20 mouse cellular contexts compared by ENCODE assay signal in genomic region chr6:30713455-30713854, GRCm38 (mm10). TPM values are rescaled to one million over a fixed set of nuclear protein-coding genes. Genes with fewer than 3 reads are reported as not detected.
A peak's percentile ranks its signal among the peaks of the same experiment; 100 is the strongest.
DNase-seq lines count a peak whose midpoint lies in the region; ATAC-seq lines count a peak whose summit lies in the region.
"Had no signal": no experiment of that assay in that cellular context is flagged by ENCODE, and none has a peak within 500 bp of the region (broad histone marks: within the 10 kb centered on the region; RNA-seq: fewer than 3 reads in every experiment).

No protein-coding gene starts in this region.

- H3K27me3 ChIP-seq in kidney, embryonic 14.5 days (ENCODE audit: control insufficient read depth, insufficient read depth, low read length), result no peaks in the 10 kb centered on the region
- H3K27me3 ChIP-seq in lung, embryonic 16.5 days (ENCODE audit: control insufficient read depth, insufficient read depth, low read depth, low read length), result no peaks in the 10 kb centered on the region
- no peaks in the 10 kb centered on the region for H3K27me3 ChIP-seq in embryonic facial prominence, embryonic 13.5 days
- no peaks in the 10 kb centered on the region for H3K27me3 ChIP-seq in limb, embryonic 13.5 days
- H3K27me3 ChIP-seq: forebrain, embryonic 15.5 days; neural tube, embryonic 15.5 days had no signal

- H3K27ac ChIP-seq in kidney, embryonic 14.5 days (ENCODE audit: low read depth, low read length), result peak overlapping the region; percentile 83
- 0 out of 2 replicates have a peak overlapping the region, but pooled peaks have one; percentile 32 for H3K27ac ChIP-seq in lung, embryonic 16.5 days (ENCODE audit: low read length)
- no peak overlapping the region for H3K27ac ChIP-seq in embryonic facial prominence, embryonic 13.5 days
- peak overlapping the region; percentile 29; the same call in 1 of the 2 replicates for H3K27ac ChIP-seq in limb, embryonic 13.5 days
- H3K27ac ChIP-seq: forebrain, embryonic 15.5 days; hindbrain, postnatal 0 days; neural tube, embryonic 15.5 days had no signal

- no peak overlapping the region for H3K4me2 ChIP-seq in kidney, embryonic 14.5 days (replicated peaks; ENCODE audit: low read depth, low read length)
- no peak overlapping the region for H3K4me2 ChIP-seq in lung, embryonic 16.5 days (ENCODE audit: low read depth, low read length)
- peak overlapping the region; percentile 26 for H3K4me2 ChIP-seq in embryonic facial prominence, embryonic 13.5 days
- H3K4me2 ChIP-seq in limb, embryonic 13.5 days (replicated peaks), result peak overlapping the region; percentile 21
- H3K4me2 ChIP-seq: forebrain, embryonic 15.5 days; midbrain, embryonic 11.5 days; neural tube, embryonic 15.5 days had no signal

- no peak for DNase-seq in kidney, adult 11 months
- no peak for DNase-seq in lung, postnatal 4 days
- no peak for DNase-seq in adrenal gland, adult 18-20 months (ENCODE audit: low spot score in 2 of 2)
- DNase-seq: cerebellum, adult 11 months; cerebellum, postnatal 14 days; embryo, embryonic 11 days; kidney, adult 18-20 months; layer of hippocampus, postnatal 36 days; right cerebral cortex, postnatal 25 days; thymus, postnatal 4 days had no signal

- H3K4me3 ChIP-seq in kidney, embryonic 14.5 days (ENCODE audit: low read length), result no peak overlapping the region
- H3K4me3 ChIP-seq in lung, embryonic 16.5 days (ENCODE audit: low read length), result no peak overlapping the region
- no peak overlapping the region for H3K4me3 ChIP-seq in embryonic facial prominence, embryonic 13.5 days
- no peak overlapping the region for H3K4me3 ChIP-seq in limb, embryonic 13.5 days
- H3K4me3 ChIP-seq: erythroblast, embryonic 14.5 days; forebrain, embryonic 15.5 days; myocyte; neural tube, embryonic 15.5 days had no signal

- ATAC-seq in kidney, embryonic 14.5 days (ENCODE audit: low FRiP score, low TSS enrichment), result no peak
- ATAC-seq in lung, embryonic 16.5 days (ENCODE audit: low read depth), result no peak
- no peak for ATAC-seq in embryonic facial prominence, embryonic 13.5 days (ENCODE audit: insufficient number of reproducible peaks, insufficient read depth, low FRiP score, low TSS enrichment, low read depth)
- no peak for ATAC-seq in limb, embryonic 13.5 days (ENCODE audit: low FRiP score, low read depth)
- ATAC-seq: forebrain, embryonic 15.5 days; hindbrain, postnatal 0 days had no signal

- no peak overlapping the region for H3K9ac ChIP-seq in kidney, embryonic 14.5 days (ENCODE audit: low read depth, low read length)
- no peak overlapping the region for H3K9ac ChIP-seq in lung, embryonic 16.5 days (ENCODE audit: low read length)
- H3K9ac ChIP-seq in embryonic facial prominence, embryonic 13.5 days, result no peak overlapping the region
- no peak overlapping the region for H3K9ac ChIP-seq in limb, embryonic 13.5 days
- H3K9ac ChIP-seq: forebrain, embryonic 15.5 days; neural tube, embryonic 15.5 days had no signal

- no peaks in the 10 kb centered on the region for H3K9me3 ChIP-seq in kidney, embryonic 14.5 days (ENCODE audit: control insufficient read depth, low read length)
- no peaks in the 10 kb centered on the region for H3K9me3 ChIP-seq in lung, embryonic 16.5 days (ENCODE audit: control insufficient read depth, low read length)
- no peaks in the 10 kb centered on the region for H3K9me3 ChIP-seq in embryonic facial prominence, embryonic 13.5 days
- H3K9me3 ChIP-seq in limb, embryonic 13.5 days, result no peaks in the 10 kb centered on the region
- H3K9me3 ChIP-seq: forebrain, embryonic 15.5 days; neural tube, embryonic 15.5 days had no signal

- H3K36me3 ChIP-seq in kidney, embryonic 14.5 days (ENCODE audit: control insufficient read depth, insufficient read depth, low read length), result no peaks in the 10 kb centered on the region
- H3K36me3 ChIP-seq in lung, embryonic 16.5 days (ENCODE audit: control insufficient read depth, insufficient read depth, low read length), result no peaks in the 10 kb centered on the region
- H3K36me3 ChIP-seq in embryonic facial prominence, embryonic 13.5 days, result no peaks in the 10 kb centered on the region
- no peaks in the 10 kb centered on the region for H3K36me3 ChIP-seq in limb, embryonic 13.5 days
- H3K36me3 ChIP-seq: forebrain, embryonic 15.5 days; neural tube, embryonic 15.5 days had no signal

- H3K4me1 ChIP-seq in kidney, embryonic 14.5 days (ENCODE audit: control insufficient read depth, insufficient read depth, low read length), result peaks cover 23% of the 10 kb centered on the region
- peaks cover 14% of the 10 kb centered on the region for H3K4me1 ChIP-seq in lung, embryonic 16.5 days (replicated peaks; ENCODE audit: control insufficient read depth, insufficient read depth, low read length)
- H3K4me1 ChIP-seq in embryonic facial prominence, embryonic 13.5 days, result peaks cover 42% of the 10 kb centered on the region
- peaks cover 67% of the 10 kb centered on the region for H3K4me1 ChIP-seq in limb, embryonic 13.5 days

- 66% methylated on average over 6 of the region's 6 CpGs for WGBS in kidney, embryonic 14.5 days
- WGBS in lung, embryonic 16.5 days, result 82% methylated on average over 6 of the region's 6 CpGs
- WGBS in embryonic facial prominence, embryonic 13.5 days, result 65% methylated on average over 6 of the region's 6 CpGs
- 60% methylated on average over 6 of the region's 6 CpGs for WGBS in limb, embryonic 13.5 days

RNA-seq across cellular contexts. Expression of gene Mest, which starts 9.9 kb away (rescaled TPM):
- 2,297 and 2,617 TPM in 2 replicates for polyA plus RNA-seq in kidney, embryonic 14.5 days (2014; fragmentation: Nextera tagmentation; extraction: Ambion mirVana)
- 1,483 and 1,593 TPM in 2 replicates for polyA plus RNA-seq in lung, embryonic 16.5 days (2015; fragmentation: Nextera tagmentation; extraction: Ambion mirVana)
- 874 and 912 TPM in 2 replicates for polyA plus RNA-seq in embryonic facial prominence, embryonic 13.5 days (2015; fragmentation: Nextera tagmentation; extraction: Ambion mirVana)
- polyA plus RNA-seq in limb, embryonic 13.5 days (2015; fragmentation: Nextera tagmentation; extraction: Ambion mirVana), result 1,770 and 1,957 TPM in 2 replicates
- 10 to 100 TPM; 27.9 to 28.8 TPM for total RNA-seq in adrenal gland, adult 18-20 months (2021)

RNA-seq across cellular contexts. Expression of gene Cep41, which starts 19.9 kb away (rescaled TPM):
- polyA plus RNA-seq in kidney, embryonic 14.5 days (2014; fragmentation: Nextera tagmentation; extraction: Ambion mirVana), result 31.2 and 31.8 TPM in 2 replicates
- polyA plus RNA-seq in lung, embryonic 16.5 days (2015; fragmentation: Nextera tagmentation; extraction: Ambion mirVana), result 15.6 and 16.0 TPM in 2 replicates
- polyA plus RNA-seq in embryonic facial prominence, embryonic 13.5 days (2015; fragmentation: Nextera tagmentation; extraction: Ambion mirVana), result 23.4 and 23.9 TPM in 2 replicates
- polyA plus RNA-seq in limb, embryonic 13.5 days (2015; fragmentation: Nextera tagmentation; extraction: Ambion mirVana), result 52.3 and 55.4 TPM in 2 replicates
- total RNA-seq in adrenal gland, adult 18-20 months (2021), result 1 to 10 TPM; 6.1 to 7.3 TPM

Comparison
In these comparisons a context has a peak if more than half of its experiments do, and no peak if none do; other contexts are left out.
1. H3K4me2 ChIP-seq: peak in embryonic facial prominence, embryonic 13.5 days (single experiment) and limb, embryonic 13.5 days (single experiment); none in kidney, embryonic 14.5 days (single experiment) and lung, embryonic 16.5 days (single experiment).